Mouse (Mus musculus) hematopoietic stem cell, adult 5-6 weeks (primary cell): Measurements from ENCODE around the gene Spag8. TPM values are rescaled to one million over a fixed set of nuclear protein-coding genes. Genes with fewer than 3 reads are reported as not detected.

ENCODE experiments used
- ATAC-seq, 2 experiments: fragments of 125-278 bp in 1 of 2; replicated peaks in 1 of 2; 2 replicates each; pipeline ENCODE4 v1.8.0; 2016 to 2017; ENCODE audit warnings: inconsistent platforms in 2 of 2, mild to moderate bottlenecking in 2 of 2, moderate number of reproducible peaks in 2 of 2, low read depth in 1 of 2, moderate TSS enrichment in 1 of 2; ENCODE audit not compliant: low FRiP score in 2 of 2, poor library complexity in 2 of 2, severe bottlenecking in 2 of 2, insufficient read depth in 1 of 2, low TSS enrichment in 1 of 2
- total RNA-seq: library from RNA; stranded (forward); fragments of 172-1452, 232-1000 nt; gene quantifications from 2 replicates; pipeline ENCODE4 v1.2.3, GENCODE M21; 2017

Spag8 gene
- total RNA-seq, 1 experiment from 2014 or later: not detected

DNA sequence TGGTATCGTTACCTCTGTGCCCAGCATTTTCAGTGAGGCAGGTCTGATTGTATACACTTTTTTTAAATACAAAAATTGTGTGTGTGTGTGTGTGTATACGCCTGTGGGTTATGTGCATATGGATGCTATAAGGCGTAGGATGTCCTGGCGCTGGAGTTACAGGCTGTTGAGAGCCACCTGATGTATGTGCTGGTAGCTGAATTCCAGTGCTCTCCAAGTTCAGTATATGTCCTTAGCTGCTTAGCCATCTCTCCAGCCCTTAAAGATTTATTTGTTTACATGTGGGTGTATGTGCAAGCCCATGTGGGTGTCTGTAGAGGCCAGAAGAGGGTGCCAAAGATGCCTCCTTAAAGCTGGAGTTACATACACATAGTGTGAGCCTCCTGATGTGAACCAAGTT, 3.8 kb upstream of the Spag8 start:
- no peak for ATAC-seq

DNA sequence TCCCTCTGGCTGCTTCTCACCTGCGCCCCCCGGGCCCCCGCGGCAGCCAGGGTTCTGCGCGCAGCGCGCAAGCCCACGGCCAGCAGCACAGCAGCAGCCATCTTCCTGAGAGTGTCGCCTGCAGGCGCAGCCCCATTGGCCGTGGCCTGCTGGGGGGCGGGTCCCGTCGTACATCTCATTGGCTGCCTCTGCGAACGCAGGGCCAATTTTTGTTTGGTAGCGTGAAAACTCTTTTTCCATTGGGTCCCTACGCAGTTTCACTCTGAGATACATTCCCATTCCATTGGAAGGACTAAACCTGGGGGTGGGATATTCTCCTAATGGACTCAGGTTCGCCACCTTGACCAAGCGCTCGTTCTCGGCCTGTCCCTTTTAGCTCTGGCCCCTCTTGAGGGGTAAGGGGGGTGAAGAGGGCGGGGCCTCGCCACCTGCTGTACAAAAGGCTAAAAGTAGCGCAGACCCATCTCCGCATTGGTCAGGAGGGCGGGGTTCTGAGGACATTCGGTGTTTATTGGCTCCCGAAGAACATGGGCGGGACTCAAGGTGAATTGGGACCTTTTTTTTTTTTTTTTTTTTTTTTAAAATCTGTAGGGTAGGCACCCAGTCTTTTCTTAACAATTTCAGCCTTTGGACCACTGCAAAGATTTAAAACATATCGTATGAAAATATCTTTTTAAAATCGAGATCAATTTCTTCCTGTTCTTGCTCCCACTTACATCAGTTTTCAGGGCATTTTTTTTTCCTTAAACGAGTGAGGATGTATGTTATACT, 3.1 kb upstream of the Spag8 start, which contains the start of gene Hint2:
Gene Hint2 (minus strand): TSS at position 128 of the 771 bp plus-strand sequence.
- peak; percentile 92 to 96 for ATAC-seq

DNA sequence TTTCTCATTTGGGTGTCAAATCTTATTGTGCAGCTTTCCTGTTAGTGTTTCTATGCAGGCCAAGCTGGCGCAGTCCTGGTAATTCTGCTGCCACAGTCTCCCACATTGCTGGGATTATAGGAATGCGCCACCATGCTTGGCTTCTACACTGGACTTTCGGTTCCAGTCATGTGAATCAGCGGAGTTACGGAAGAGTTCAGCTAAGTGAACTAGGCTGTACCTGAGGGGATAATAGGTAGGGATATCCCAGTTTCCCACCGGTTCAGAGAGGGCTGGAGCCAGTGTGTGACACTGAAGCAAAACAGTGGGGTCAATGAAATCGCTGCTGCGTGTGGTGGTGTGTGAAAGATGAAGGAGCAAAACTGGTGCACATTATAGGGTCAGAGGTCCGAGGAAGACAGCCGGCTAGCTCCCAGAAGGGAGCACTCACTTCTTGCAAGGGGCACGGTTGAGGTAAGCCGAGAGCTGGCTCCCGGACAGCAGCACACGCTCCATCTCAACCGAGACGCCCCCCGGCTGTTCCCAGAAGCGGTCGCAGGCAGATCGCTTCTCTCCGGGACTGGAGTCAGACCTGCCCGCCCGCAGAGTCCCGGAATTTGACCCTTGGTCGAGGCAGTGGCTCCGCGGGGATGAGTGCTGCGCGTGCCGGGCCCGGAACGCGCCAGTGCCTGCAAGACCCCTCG, 2.4 kb upstream of the Spag8 start:
- ATAC-seq: no peak

DNA sequence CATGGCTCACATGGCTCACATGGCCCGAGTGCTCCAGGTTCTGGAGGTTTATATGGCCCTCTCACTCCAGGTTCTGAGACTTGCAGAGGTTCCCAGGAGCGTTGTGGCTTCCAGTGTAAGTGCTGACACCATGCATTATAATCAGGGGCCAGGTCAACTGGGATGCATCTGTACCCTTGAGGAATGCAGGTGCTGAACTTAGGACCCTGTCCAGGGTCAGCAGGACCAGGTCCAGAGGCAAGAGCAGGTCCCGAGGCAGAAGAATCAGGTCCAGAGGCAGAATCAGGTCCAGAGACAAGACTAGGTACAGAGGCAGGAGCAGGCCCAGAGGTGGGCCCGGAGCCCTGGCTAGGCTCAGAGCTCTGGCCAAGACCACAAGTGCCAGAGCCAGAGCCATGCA, 668 bp downstream of the Spag8 start:
- ATAC-seq: no peak

DNA sequence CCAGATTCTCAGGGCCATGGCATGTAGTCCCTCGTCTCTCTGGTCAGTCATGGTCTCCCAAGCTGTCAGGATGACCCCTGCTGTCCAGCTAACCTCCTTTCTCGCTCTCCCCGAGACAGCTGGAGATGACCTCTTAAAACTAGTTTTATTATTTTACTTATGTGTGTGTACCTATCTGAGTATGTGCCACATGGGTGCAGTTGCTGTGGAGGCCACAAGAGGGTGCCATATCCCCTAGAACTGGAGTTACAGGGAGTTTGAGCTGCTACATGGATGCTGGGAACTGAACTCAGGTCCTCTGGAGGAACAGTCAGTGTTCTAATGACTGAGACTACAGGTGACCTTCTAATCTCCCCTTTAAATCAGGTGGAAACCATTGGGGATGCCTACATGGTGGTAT, 3.6 kb downstream of the Spag8 start:
- no peak for ATAC-seq

DNA sequence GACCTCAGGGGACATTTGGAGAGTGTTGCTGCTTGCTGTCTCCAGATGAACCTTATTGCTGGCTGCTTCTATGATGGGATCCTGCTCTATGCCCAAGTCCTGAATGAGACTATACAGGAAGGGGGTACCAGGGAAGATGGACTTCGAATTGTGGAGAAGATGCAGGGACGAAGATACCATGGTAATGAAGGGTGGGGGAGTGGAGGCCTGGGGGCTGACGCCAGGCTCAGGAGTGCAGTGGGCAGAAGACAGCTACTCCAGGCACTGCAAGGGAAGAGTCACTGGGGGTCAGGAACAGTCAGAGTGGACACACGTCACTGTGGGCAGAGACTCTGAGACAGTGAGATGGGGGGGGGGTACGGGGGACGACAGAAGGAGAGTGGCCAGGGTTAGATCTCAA, 12.9 kb downstream of the Spag8 start:
- 0 out of 4 replicates have a peak, but pooled peaks of 1 of the 2 experiments have one; percentile 27 for ATAC-seq

DNA sequence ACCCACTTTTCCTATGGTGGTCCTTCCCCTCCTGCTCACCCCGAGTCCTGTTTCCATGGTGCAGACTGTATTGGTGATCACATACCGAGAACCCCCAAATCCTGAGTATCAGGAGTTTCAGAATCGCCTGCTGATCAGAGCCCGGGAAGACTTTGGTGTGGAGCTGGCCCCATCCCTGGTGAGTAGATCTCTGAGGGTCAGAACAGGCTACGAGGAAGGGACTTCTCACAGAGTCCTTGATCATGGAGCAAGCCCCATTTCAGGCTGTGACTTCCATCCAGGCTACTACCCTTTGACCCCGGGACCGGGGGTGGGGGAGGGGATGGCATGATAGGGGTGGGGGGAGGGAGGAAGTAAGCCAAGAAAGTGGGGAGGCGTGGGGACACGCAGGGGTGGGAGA, 13.3 kb downstream of the Spag8 start:
- ATAC-seq: no peak

DNA sequence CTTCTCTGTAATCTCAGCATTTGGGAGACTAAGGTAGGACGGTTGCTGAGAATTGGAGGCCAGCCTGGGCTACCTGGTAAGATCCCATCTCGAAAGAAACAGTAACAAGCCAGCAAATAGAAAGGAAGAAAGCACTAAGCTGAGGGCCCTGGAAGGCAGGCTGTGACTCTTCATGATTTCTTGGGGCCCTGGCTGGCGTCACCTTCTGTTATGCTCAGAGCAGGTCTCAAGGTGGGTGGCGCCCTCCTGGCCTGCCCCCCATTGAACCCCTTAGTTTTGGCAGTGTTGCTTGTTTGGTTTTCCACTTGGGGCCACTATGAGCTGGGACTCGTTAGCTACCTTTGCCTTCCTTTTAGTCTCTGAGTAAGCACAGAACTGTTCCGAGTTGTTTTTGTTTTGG, 16.6 kb downstream of the Spag8 start:
- ATAC-seq: no peak

DNA sequence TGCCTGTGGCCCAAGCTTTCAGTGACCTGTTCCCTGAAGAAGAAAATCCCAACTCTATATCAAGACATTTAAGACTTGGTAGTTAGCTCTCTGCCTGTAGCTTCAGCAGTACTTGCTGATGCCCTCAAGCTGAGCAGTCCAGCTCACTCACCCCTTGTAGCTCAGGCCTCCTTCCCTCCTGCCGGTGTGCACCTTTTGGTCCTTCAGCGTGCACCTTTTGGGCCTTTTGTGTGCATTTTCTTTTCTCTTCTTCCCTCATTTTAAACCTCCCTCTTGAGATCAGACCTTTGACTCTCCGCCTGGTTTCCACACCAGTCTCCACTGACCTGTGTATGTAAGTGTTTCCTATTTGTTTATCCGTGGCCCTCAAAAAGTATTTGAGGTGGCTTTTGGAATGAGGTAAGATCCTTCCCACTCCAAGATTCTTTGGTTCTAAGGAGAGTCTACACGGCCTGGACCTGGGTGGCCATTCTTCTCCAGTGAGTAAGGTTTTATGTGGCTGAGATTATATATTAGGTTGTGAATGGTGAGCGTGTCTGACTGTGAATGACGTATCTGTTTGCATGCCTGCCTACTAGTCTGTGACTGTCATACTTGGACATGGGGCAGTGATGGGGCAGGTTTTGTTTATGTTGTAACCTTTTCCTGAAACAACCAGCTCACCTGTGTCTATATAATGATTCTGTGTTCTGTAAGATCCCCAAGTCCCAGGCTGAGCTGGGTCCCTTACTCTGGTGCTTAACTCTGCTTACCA, 18.6 kb downstream of the Spag8 start:
- ATAC-seq: no peak

DNA sequence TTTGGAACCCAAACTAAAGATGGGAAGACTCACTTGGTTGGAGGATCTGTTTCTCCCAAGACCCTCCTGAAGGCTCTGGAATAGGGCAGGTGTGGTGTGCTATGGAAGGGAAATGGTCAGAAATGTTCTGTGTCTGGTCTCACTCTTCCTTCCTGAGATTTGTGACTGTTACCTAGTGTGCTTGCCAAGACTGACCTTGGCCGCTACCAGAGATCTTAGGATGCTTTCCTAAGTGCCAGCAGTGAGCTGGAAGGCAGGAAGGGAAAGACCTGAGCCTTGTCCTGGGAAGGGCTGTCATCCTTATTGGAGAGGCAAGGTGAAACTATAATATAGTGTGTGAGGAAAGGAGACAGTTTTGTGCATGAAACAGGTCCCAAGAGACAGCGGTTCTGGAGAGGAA, 19.7 kb downstream of the Spag8 start:
- no peak for ATAC-seq

DNA sequence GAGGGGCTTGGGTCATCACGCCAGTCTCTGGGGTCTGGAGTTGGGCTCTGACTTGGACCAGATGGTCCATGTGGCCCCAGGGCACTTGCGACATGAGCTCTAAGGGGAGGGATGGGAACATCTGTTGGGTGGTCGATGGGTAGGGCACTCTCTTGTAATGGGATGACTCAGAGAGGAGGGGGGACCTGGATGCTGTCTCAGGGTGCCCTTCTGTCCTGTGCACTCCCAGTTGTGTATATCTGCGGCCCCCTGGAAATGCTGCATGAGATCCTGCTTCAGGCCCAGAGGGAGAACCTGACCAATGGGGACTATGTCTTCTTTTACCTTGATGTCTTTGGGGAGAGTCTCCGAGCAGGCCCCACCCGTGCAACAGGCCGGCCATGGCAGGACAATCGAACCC, 20.1 kb downstream of the Spag8 start:
- no peak for ATAC-seq

DNA sequence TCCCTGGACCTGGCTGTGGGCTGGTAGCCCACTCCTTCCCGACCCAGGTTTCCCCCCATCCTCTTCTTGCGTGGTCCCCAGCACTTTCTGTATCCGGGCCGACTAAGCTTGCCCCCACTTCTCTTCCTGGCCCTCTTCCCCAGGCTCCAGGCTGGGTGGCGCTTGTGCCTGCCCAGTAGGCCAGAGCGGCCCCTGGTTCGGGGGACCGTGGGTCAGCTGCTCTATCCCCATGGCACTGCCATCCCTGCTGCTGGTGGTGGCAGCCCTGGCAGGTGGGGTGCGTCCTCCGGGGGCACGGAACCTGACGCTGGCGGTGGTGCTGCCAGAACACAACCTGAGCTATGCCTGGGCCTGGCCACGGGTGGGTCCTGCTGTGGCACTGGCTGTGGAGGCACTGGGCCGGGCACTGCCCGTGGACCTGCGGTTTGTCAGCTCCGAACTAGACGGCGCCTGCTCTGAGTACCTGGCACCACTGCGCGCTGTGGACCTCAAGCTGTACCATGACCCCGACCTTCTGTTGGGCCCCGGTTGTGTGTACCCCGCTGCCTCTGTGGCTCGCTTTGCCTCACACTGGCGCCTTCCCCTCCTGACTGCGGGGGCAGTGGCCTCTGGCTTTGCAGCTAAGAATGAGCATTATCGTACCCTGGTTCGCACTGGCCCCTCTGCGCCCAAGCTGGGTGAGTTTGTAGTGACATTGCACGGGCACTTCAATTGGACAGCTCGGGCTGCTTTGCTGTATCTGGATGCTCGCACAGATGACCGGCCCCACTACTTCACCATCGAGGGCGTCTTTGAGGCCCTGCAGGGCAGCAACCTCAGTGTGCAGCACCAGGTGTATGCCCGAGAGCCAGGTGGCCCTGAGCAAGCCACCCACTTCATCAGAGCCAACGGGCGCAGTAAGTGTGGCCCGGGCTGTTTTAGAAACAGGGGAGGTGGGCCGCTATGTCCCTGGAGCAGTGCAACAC, 21.2 kb downstream of the Spag8 start:
- no peak for ATAC-seq

DNA sequence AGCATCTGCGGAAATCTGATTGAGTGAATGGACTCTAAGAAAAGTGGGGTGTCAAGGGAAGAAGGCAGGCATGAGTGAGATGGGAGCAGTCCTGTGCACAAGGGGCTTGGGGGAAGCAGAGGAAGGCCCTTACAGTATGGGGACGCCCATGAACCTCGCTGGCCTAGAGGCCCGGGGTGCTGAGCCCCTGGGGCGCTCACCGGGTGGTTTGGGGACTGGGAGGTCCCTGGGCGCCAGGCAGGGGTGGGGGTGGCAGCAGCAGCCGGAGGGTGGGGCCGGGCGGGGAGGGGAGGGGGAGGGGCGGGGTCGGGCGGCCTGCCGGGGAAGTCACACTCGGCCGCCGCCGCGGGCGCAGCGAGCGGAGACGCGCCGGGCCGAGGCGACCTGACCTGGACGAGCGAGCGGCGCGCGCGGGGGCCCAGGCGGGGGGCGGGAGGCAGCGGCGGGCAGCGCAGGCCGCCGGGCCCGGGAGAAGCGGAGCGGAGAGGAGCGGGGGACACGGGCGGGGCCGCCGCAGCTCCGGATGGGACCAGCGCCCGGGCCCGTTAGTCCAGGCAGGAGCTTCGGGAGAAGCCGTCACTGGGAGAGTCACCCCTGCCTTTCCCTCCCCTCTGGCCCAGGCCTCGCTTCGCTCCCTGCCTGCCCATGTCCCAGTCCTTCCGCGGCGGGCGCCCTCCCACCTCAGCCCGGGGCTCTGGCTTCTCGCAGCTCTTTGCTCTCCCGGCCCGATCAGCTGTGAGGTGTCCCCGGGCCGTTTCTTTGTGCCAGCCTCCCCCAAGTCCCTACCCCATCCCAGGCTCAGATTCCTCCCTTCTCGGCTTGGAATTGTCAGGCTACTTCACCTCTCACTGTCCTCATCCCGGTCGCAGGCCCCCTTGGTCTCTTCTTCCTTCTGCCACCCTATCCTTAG, 22.1 kb downstream of the Spag8 start, which contains the start of gene Npr2:
Gene Npr2 (plus strand): TSS at position 890 of the 910 bp plus-strand sequence.
- ATAC-seq: 0 out of 4 replicates have a peak, but pooled peaks of 1 of the 2 experiments have one; percentile 29

DNA sequence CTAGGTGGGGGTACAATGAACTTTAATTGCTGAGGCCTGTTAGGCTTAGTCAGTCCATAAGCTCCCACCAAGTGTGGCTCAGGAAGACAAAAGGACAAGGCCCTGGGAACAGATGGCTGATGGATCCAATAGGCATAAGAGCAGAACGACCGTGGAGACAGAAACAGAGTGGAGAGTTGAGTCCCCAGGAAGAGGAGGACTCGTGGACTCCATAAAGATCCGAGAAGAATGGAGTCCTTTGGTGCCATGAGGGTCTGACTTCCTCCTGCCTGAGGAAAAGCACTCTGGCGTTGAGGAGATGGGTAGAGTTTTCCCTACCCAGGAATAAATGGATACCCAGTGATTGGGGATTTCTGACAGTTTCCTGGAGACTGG, 22.7 kb downstream of the Spag8 start:
- ATAC-seq: no peak

DNA sequence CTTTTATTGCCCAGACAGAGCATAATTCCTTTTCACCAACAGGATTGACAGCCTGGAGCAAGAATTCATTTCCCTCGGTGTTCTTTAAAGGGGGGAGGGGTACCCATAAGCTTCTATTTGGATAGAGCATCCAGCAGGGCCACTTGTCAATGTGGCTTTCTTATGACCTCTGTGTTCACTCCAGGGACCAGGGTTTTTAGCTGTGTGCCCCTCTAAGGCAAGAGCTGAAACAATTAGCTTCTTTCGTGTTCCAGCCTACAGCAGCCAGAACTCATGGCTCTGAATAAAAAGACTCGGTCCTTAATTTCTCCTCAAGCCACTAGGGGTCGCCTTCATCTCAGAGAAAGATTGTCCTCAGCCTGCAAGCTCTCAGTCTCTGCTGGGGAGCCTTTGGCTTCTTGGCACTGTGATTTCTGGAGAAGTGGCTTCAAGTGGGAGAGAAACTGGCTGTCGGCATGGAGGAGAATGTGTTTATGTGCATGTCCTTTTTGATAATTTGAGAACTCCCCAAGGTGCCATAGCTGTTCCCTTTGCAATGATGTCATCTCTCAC, 23.3 kb downstream of the Spag8 start:
- peak; percentile 77 to 83 for ATAC-seq
